Mouse (Mus musculus) urinary bladder, postnatal 25 days (tissue): ENCODE measurements at regions not wholly inside any gene's neighbourhood (a gene's known extent, or its start where the extent isn't known, plus 50 kb on each side); places are given as distances from the start of the nearest gene placed in this dataset.
"Not testable (repeated sequence)": the region's sequence is repeated elsewhere in the genome, so short reads cannot be mapped to it uniquely, and the experiment has no call there.

ENCODE experiments used
- DNase-seq: peaks from one replicate; pipeline ENCODE4 v3.0.0; 2022; ENCODE audit warnings: low spot score

DNA sequence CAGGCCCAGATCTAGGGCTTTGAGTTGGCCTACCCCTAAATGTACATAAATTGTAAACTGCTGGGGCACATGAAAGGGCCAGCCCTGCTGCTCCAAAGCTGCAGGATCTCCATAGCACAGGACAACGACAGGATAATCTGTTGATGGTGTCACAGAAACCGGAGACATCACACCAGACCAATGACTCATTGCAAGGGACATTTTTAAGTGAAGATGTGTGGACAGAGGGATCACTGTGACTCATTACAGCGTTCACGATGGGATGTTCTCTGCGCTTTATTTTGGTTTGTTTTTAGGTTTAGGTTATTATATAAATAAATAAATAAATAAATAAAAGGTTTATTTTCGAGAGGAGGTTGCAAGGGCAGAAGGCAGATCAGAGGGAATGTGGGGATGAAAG is 216.9 kb upstream of the Klf3 start:
- DNase-seq: no peak

DNA sequence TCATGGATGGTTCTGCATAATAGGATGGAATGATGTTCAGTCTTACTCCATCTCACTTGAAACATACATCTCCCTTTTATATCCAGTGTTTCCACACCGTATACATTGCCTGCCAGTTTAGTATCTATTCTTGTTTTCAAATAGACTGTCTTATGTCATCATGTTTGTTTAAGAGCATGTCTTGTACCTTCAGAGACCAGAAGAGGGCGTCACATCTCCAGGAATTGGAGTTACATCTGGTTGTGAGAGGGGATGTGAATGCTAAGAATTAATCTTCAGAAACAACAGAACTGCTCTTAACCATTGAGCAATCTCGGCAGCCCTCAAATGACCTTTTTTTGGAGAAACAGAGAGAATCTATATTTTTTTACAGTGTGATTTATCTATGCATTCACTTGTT is 216.3 kb upstream of the Klf3 start:
- DNase-seq: no peak

DNA sequence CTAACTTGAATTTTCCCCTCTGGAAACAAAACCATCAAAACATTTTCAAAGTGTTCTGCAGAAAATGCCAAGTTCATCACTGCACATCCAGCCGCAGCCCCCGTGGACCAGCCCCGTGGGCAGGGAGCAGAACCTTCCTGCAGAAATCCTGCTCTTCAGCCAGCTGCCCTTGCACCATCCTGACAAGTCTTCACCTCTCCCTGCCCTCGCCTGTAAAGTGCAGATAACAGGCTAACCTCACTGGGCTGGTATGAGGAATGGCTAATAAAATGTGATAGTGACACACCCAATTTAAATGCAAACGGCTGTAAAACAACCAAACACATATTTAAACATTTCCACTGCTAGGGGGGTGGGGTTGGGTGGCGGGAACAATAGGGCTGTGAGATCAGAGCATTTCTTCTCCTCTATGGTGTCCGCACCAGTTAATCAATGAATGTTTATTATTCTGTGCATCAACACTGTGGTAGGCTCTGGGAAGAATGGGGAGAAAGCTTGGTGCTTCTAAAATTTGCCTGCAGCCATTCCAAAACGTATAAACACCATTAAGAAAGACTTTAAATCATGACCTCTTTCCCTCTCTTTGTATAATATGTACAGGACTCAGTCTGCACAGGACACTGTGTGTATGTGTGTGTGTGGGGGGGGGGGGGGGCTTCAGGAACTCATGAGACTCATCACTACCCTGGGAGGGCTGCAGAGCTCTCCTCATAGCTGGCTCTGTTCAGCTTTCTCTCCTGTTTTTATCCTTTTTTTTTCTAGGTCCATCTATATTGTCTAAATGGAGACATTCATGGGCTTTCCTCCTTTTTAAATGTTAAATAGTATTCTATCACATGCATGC is 215.1 kb upstream of the Klf3 start:
- DNase-seq: peak; percentile 38

DNA sequence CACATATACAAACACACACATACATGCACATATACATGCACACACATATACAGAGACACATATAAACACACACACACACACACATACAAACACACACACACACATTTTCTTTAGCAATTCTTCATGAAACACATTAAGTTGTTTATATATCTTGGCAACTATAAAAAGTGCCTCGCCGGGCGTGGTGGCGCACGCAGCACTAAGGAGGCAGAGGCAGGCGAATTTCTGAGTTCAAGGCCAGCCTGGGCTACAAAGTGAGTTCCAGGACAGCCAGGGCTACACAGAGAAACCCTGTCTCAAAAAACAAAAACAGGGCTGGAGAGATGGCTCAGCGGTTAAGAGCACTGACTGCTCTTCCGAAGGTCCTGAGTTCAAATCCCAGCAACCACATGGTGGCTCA is 214.4 kb upstream of the Klf3 start:
- DNase-seq: not testable (repeated sequence)

DNA sequence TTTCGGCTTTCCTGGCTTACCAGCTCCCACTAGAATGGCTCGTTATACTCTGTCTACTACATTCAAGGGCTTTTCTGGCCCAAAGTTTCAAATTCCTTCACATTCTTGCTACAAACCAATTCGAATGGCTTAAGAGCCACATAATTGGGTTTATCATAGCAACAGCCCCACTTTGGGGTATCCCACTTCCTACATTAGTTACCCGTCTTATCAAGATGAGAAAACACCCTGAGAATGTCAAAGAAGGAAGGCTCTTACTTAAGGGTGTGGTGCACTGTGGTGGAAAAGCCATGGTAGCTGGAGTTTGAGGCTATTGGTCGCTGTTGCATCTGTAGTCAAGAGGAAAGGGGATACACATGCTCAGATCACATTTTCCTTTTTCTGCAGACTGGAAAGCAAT is 213.2 kb upstream of the Klf3 start:
- DNase-seq: no peak

DNA sequence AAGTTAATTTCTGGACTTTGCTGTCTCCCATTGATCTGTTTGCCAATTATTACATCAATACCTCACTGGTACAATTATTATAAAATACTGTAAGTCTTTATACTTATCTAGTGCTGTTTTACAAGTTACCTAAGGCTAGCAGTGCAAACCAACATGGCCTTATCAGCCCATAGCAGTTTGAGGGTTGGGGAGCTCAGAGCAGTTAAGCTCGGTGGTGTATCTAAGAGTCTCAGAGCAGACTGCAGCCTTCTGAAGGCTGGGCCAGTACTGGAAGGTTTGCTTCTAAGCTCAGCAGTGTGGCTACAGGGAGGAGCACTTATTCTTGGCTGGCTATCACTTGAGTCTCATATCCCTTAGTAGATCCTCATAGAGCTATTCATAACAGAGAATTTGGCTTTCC is 212.4 kb upstream of the Klf3 start:
- no peak for DNase-seq

DNA sequence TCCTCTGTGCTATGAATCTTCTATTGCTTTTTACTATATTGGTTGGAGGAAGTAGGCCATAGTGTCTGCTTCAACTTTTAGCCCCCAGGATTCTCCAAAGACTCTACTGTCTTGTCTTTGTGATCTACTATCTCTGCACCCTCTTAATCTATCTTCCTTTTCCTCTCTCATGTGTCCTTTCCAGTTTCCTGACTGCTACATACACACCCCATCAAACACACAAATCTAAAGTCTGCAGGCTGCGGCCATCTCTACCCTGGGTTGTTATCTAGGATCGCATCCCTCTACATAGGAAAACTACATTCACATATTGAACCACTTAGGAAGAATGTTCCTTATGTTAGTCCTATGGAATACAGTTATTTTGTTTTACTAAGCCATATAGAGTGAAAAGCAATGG is 211.4 kb upstream of the Klf3 start:
- DNase-seq: no peak

DNA sequence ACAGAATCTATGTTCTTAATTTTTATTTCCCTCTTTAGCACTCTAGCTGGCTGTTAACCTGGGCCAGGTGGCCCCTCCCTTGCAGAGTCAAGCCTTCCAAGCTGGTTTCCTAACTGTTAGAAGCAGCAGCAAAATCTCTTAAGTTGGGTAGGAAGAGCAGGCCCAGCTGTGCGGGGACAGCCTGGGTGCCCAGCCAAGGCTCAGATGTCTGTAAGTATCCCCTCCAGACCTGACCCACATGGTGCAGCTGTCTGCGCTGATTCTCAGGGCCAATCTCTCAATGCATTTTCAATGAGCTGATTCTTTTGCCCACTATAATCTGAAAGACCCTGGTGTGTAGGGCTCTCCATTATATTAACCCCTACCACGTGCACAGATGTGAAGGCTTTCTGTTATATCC is 208.0 kb upstream of the Klf3 start:
- DNase-seq: no peak

DNA sequence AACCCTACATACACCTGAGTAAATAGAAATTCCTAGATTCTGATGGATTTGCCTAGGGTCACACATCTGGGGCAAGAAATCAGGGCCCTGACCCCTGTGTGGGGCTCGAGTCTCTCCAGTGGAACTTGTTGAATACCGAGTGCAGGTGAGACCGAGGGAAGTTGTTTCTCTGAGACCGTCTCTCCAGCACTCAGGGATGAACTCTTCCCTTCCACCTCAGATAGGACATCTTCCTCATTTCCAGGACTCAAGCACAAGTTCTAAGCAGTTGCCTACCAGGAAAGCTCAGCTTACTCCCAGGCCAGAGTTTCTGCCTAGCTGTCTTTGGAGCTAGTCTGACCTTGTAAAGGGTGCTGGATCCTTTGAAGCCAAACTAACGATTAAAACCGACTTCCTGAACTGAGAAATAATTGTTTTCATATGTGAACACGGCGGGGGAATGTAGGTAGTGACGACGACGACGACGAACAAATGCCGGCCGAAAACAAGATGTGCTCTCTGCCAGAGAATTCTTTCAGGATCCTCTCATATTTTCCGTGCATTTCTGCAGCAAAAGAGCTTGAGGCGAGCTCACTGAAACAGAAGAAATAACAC is 207.3 kb upstream of the Klf3 start:
- DNase-seq: no peak

DNA sequence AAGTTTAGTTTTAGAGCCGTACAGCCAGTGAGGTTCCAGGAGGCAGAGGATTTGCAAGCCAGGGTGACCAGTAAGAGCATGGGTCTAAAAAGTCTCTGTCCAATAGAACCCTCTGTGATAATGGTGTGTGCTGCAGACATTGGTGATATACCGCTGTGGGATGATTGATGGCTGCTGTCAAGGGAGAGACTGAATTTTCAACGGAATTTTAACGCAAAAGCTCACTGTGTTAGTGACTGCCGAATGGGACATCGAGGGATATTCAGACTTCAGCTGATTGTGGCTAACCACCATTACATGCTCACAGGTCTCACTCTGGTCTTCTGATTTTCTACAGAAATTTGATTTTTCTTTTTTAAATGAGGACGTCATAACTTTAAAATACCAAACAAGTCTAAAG is 206.2 kb upstream of the Klf3 start:
- no peak for DNase-seq

DNA sequence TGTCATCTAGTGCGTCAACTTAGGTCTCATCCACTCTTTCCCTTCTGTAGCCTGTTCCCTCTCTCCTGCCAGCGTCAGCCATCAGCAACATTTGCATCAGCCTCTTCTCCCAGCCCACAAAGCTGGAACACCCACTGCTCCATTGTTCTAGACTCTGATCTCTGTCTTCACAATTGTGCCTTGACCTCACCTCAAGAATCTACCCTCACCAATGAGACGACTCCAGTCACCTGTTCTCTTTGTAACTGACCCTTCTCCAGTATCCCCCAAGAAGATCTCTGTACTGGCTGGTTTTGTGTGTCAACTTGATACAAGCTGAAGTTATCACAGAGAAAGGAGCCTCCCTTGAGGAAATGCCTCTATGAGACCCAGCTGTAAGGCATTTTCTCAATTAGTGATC is 205.7 kb upstream of the Klf3 start:
- DNase-seq: no peak

DNA sequence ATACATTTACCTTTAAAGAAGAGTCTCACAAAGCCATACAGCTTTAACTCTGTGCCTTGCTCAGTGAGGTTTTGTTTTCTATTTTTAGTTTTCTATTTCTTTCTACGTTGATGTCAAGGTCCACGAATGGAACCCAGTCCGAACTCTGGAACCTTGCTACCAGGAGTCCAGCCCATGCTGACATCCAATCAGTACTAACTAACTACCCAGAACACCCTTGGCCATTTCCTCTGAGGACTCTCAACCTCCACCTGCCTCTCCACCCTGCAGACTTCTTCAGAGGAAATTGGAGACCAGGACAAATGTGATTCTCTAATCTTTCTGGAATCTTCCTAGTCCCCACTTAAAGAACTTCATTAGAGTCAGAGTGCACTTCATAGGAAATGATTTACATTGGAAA is 204.6 kb upstream of the Klf3 start:
- DNase-seq: no peak

DNA sequence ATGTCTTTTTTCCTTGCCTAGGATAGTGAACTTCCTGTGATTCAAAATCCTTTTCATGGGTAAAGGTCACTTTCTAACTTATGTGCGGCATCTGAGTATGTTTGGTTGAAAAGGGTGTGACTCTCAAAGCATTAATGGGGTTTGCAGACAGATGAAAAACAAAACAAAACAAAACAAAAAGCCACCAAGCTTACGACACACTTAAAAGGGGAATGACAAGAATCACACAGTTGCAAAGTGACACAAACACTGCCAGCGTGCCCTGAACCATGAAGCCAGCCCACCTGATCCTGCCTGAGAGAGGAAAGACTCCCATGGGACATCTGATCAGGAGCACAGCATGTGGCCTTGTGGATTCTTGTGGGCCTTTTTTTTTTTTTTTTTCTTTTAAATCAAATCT is 204.2 kb upstream of the Klf3 start:
- DNase-seq: no peak

DNA sequence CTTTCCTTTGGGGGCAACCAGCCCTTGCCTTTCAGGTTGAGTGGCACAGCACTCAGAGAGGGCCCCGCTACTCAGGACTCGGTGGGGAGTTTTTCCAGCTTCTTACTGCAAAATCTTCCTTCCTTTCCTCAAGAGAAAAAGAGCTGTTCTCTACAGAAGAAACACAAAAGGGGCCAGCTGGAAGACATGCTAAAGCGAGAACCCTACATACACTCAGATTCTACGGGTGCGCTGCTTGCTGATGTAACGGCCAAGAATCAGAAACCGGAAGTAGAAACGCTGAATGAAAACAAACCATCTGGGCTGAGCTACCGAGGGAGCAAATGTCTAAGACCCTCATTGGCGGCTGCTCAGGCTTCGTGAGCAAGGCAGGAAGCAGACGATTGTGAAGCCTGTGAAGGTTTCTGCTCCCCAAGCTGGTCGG is 203.3 kb upstream of the Klf3 start:
- DNase-seq: no peak

DNA sequence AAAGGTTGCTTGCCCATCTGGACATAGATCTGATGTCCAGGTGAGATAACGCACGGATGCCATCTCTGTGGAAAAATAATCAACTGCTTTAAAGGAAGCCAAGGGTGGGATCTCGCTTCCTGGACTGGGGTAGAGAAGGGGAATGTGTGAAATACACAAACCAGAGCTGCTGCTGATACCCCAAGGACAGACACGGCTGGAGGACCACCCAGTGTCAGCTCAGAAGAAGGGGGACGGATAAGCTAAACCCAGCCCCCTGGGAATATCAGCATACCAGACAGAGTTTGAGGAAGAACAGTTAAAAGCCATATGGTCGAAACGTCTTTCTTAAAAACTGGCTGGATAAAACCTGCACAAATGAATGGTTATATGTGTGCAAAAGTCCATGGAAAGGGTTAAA is 202.8 kb upstream of the Klf3 start:
- DNase-seq: no peak

DNA sequence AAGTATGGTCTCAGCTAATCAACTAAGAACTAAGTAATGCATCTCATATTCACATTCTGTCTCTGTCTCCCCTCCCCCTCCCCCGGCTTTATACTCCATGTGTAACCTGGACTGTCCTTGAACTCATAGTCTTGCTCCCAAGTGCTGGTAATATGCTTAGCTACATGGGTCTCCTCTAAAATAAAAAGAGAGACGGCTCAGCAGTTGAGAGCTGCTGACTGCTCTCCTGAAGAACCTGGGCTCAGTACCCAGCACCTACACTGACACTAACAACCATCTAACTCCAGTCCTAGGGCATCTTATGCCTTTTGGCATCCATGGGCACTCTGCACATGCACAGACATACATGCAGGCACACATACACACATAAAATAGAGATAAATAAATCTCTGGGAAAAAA is 202.4 kb upstream of the Klf3 start:
- no peak for DNase-seq

DNA sequence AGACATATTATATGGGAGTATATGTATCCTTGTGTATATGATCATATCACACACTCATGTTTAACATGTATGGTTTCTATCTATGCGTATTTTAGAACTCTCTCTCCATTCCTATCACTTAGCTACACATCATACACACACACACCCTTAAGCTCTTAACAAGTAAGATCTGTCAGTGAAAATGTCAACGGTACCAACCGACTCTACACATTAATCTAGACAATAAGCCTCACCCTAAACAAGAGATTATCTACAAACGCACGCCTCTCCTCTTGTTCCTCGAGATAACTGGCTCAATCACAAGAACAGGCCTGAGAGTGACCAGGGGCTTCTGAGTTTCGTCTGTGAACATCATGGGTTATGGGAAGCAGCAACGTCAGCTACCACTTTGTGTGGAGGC is 201.9 kb upstream of the Klf3 start:
- DNase-seq: no peak

DNA sequence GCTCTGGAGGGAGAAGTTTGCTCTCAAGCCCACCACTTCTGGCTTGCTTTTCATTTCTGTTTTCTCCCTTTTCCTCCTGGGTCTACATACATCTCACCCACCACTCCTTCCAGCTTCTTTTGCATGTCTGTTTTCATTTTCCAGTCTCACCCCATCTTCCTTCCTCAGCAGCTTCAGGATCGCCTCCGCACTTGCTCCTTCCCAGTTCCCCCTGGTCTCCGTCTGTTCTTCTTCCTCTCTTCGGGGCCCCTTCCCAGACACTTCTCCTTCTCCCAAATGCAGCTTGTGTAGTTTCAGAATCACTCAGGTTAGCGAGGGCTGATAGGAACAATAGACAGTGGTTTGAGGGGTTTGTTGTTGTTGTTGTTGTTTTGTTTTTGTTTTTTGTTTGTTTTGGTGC is 201.4 kb upstream of the Klf3 start:
- no peak for DNase-seq

DNA sequence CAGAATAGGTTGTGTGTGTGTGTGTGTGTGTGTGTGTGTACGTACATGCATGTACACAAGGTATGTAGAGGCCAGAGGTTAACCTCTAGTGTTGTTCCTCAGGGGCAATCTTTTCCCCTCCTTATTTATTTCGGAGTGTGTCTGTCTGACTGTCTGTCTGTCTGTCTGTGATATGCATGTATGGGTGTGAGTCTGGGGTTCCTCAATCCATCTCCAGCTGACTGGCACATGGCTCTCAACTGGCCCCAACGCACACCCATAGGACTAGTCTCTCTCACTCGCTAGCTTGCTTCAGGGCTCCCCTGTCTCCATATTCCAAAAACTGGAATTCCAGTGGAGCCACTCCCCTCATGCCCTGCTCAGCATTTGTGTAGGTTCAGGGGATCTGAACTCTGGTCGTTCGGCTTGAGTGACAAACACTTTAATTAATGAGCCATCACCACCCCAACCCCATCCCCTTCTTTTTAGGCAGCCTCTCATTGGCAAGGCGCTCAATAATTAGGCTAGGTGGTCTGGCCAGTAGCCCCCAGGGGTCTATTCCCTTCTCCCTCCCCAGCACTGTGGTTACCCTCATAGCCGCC is 200.7 kb upstream of the Klf3 start:
- no peak for DNase-seq

DNA sequence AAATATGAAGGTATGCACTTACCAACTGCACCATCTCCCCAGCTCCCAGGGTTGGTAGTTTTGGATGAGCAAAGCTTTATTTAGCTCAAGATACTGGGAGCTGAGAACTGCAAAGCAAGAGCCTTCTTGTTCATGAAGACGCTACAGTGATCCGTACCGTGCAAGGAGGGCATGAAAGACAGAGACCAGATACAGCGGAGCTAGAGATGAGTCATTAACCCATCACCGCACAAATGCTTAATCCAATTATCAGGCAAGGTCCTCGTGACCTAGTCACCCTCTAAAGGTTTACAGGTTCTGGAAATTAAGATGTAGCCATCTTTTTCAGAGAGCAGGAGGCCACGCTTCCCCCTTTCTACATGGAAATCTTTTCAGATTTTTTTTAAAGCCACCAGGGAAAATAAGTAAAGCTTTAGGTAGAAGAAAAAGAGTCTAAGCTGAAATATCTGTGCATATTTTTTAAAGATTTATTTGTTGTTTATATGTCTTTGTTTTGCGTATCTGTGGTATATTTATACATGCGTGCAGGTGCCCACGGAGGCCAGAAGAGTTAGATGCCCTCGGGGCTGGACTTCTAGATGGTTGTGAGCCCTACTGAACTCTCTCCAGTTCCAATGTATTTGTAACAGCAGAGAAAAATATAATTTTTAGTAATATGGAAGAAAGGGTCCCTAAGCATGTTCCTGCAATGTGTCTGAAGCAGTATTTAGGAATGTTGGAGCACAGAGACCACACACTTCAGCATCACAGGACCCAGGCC is 200.0 kb upstream of the Klf3 start:
- DNase-seq: no peak

DNA sequence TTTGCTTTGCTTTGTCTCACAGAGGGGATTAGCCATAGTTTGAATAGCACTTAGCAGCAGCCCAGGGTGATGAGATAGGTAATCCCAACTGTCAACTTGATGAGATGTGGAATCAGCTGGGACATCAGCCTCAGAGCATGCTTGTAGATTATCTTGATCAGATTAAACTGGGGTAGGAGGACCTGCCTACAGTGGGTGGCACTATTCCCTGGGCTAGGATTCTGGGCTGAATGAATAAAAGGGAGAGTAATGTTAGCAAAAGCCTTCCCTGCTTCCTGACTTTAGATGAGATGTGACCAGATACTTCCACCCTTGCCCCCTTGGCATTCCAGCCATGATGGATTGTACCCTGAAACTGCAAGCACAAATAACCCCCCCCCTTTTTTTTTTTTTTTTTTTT is 198.0 kb upstream of the Klf3 start:
- no peak for DNase-seq

DNA sequence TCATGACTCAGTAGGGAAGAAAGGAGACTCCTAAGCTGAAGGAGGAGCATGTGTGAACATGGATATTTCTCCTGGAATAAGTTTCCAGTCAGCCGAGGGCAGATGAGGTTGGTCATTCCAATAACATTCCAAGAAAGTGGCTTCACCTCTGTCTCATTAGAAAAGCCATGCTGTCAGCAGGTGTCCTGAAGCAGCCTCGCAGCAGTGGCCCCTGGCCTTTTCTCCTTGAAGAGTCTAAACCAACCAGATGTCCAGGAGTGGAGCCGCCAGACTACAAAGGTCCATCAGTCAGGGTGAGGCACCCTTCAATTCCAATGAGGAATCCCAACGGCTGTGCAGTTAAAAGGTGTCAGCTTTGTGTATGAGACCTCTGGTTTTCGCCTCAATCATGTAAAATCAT is 197.2 kb upstream of the Klf3 start:
- DNase-seq: no peak
